Mouse (Mus musculus) myocyte (in vitro differentiated cells): ENCODE data around the gene Rps19bp1.

Source experiments
- POLR2A ChIP-seq: IDR thresholded peaks from one replicate; pipeline ENCODE4 v1.6.1; 2011; ENCODE audit warnings: low read depth, mild to moderate bottlenecking, control low read depth, moderate library complexity; ENCODE audit not compliant: insufficient read length
- USF1 ChIP-seq: IDR thresholded peaks from one replicate; pipeline ENCODE4 v1.6.1; 2011; ENCODE audit warnings: low read depth, mild to moderate bottlenecking, control low read depth, moderate library complexity

GRCm38 (mm10) chr15:80271858-80272396 is 7.8 kb upstream of the Rps19bp1 start:
- TF ChIP-seq POLR2A (no peak), USF1 (no peak)
